Mouse (Mus musculus) heart, embryonic 14.5 days (tissue): ENCODE results near the gene Atp1b3. TPM values are rescaled to one million over a fixed set of nuclear protein-coding genes. Genes with fewer than 3 reads are reported as not detected.

Experiments used
- polyA plus RNA-seq: library from polyadenylated mRNA; unstranded; fragments of >200 nt; fragmentation: Nextera tagmentation; extraction: Ambion mirVana; gene quantifications from 2 replicates; pipeline ENCODE4 v1.2.1, GENCODE M21; 2014

The Atp1b3 gene
- polyA plus RNA-seq, 1 experiment from 2014 or later = 135 TPM

Other genes with a start within 250 kb of the Atp1b3 start
- 3.4 and 3.9 TPM in 2 replicates for gene Gk5, start 245.1 kb downstream of the Atp1b3 start, polyA plus RNA-seq
- gene Tfdp2, start 168.2 kb downstream of the Atp1b3 start, polyA plus RNA-seq = 38.1 and 44.3 TPM in 2 replicates
- gene Rnf7, start 114.2 kb upstream of the Atp1b3 start, polyA plus RNA-seq = 237 and 257 TPM in 2 replicates
- gene Gm28729, start 160.8 kb upstream of the Atp1b3 start, polyA plus RNA-seq = not detected in 2 replicates